Mouse (Mus musculus) adrenal gland, adult 8-10 months (tissue): ENCODE measurements at regions not wholly inside any gene's neighbourhood (a gene's known extent, or its start where the extent isn't known, plus 50 kb on each side); places are given as distances from the start of the nearest gene placed in this dataset.
A peak's percentile ranks its signal among the peaks of the same experiment; 100 is the strongest.
"Not testable (repeated sequence)": the region's sequence is repeated elsewhere in the genome, so short reads cannot be mapped to it uniquely, and the experiment has no call there.

Experiments
- DNase-seq: peaks from one replicate; pipeline ENCODE4 v3.0.0; 2022

DNA sequence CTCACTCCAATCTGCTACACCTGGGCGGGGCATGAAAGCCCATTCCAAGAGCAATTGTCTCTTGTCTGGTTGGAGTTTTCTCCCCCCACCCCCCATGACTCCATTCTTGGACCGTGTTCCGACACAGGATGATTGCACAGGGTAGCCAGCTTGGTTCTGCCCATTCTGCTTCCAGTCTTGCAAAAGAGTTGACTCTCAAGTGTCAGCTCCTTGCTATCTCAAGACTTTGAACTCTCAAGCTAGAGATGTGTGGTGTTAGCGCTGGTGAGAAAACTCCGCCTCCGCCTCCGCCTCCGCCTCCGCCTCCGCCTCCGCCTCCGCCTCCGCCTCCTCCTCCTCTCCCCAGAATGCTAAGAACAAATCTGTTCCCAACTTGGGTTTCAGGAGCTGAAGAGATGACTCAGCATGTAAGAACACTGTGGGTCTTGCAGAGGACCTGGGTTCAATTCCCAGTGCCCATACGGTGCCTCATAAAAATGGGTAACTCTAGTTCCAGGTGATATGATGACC is 135.1 kb downstream of the Bcat1 start:
- no peak for DNase-seq

- no peak for DNase-seq
These were observed 137.3 kb downstream of the Bcat1 start for GRCm38 (mm10) chr6:144938613-144939236.

GRCm38 (mm10) chr6:144937211-144937610 is 138.8 kb downstream of the Bcat1 start:
- no peak for DNase-seq

GRCm38 (mm10) chr6:144933722-144934235 is 142.2 kb downstream of the Bcat1 start:
- DNase-seq: peak; percentile 1

DNA sequence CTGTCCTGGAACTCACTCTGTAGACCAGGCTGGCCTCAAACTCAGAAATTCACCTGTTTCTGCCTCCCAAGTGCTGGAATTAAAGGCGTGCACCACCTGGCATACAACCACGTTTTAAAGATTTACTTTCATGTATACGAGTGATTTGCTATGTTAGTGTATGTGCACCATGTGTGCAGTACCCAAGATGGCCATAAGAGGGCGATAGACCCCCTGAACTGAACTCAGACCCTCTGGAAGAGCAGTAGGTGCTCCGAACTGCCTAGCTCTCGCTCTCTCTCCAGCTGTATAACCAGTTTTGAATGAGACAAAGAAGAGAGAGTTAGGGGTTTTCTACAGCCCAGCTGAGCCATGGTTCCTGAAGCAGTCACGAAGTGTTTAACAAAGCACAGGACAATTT is 143.6 kb downstream of the Bcat1 start:
- no peak for DNase-seq

DNA sequence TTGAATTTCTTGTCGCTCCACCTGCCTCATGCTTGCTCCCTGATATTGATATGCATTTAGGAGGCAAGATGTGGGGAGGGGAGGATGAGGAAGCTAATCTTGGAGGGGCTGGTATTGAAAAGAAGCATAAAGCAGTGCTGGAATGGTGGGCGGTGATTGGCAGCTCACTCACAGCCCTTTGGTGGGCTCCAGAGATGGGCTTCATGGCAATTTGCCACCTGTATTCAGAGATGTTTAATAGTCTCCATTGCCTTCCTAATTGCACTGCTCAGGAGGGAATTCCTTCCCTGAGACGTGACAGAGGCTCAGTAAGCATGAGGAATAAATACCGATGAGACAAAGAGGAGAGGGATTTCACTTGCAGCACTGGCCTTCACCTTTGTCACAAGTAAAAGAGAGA is 146.0 kb downstream of the Bcat1 start:
- no peak for DNase-seq

- no peak for DNase-seq
These were observed 146.6 kb downstream of the Bcat1 start for GRCm38 (mm10) chr6:144929262-144929855.

- no peak for DNase-seq
These were observed 145.8 kb upstream of the Sox5 start for GRCm38 (mm10) chr6:144927599-144927998.

DNA sequence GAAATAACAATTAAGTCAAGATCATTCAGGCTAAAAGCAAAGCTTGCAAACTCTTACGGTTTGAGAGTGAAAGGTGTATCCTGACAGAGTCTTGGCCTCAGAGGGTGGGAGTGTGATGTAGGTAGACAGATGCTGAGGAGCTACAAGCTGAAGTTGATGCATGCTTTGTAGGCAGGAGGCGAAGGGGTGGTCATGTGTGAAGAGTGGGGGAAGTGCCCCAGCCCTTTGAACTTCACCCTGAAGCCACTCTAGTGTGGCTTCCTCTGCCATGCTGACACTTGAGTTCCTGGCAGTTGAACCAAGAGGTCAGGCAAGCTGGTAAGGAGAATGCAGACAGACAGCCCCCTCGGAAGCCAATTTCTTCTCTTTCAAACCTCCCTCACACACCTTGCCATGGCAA is 141.0 kb upstream of the Sox5 start:
- DNase-seq: no peak

- DNase-seq: no peak
These were observed 138.0 kb upstream of the Sox5 start for GRCm38 (mm10) chr6:144919750-144920149.

- DNase-seq: no peak
These were observed 135.4 kb upstream of the Sox5 start for GRCm38 (mm10) chr6:144917128-144917527.

- no peak for DNase-seq
These were observed 130.0 kb upstream of the Sox5 start for GRCm38 (mm10) chr6:144911781-144912180.

DNA sequence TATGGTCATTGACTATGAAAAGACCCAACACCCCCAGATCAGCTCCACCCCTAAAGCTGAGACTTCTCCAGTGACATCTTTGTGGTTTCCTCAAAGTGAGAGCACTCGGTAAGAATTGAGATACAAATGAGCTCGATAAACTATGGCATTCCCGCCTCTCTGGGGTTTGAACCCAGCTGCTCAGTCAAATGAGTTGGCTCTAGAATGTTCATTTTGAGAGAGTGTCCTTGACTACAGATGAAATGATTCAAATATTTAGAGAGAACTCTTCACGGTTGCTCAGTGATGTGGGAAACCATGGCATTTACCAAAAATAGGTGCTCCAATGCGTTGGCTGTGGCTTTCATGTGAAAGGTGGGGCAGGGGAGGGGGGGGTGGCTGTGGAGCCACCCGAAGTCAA is 128.6 kb upstream of the Sox5 start:
- no peak for DNase-seq

- DNase-seq: no peak
These were observed 126.9 kb upstream of the Sox5 start for GRCm38 (mm10) chr6:144908646-144909045.

DNA sequence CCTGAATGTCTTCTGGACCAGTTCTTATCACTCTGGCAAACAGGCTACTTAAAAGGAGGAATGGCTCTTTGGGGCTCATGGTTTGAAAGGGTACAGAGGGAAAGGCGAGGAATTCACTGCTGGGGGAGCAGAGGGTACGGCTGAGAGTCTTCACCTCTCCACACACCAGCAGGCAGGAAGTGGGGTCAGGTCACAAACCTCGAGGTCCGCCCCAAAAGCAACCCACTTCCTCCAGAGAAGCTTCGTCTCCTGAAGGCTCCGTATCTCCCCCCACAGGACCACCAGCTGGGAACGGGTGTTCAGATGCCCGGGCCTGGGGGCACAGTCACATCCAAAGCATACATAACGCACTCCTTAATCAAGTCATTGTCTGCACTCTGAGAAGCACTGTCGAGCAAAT is 121.4 kb upstream of the Sox5 start:
- no peak for DNase-seq

GRCm38 (mm10) chr6:144902267-144902995 is 120.7 kb upstream of the Sox5 start:
- no peak for DNase-seq

GRCm38 (mm10) chr6:144901825-144902224 is 120.0 kb upstream of the Sox5 start:
- no peak for DNase-seq

DNA sequence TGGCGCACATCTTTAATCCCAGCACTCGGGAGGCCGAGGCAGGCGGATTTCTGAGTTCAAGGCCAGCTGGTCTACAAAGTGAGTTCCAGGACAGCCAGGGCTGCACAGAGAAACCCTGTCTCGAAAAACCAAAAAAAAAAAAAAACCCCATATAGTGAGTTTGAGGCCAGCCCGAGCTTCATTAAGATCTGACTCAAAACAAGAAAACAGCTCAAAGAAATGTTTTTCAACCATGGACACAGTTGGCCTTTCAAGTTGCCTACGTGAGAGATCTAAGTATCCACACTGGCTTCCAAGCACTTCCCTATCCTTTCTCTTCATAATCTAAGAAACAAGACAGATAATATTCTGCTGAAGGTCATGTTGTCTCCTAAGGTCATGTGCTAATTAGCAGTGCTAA is 119.1 kb upstream of the Sox5 start:
- not testable (repeated sequence) for DNase-seq

GRCm38 (mm10) chr6:144897526-144897925 is 115.7 kb upstream of the Sox5 start:
- no peak for DNase-seq

- no peak for DNase-seq
These were observed 109.1 kb upstream of the Sox5 start for GRCm38 (mm10) chr6:144890914-144891313.

DNA sequence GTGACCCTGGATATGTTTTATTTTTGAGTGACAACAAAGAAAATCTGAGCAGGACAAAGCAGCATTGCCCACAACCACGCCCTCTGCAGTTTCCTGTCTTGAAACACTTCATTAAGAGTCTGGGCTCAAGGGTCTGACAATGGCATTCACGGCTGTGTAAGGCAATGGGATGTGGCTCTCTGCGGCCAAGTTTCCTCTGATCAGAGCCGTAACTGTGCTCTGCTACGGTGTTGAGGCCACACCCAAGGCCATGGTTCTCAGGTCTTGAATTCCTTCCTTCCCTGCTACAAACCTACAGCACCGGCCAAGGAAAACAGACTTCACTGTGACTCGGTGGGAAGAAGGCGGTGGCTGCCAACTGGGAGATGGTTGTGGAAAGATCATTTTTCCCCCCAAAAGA is 108.4 kb upstream of the Sox5 start:
- no peak for DNase-seq

DNA sequence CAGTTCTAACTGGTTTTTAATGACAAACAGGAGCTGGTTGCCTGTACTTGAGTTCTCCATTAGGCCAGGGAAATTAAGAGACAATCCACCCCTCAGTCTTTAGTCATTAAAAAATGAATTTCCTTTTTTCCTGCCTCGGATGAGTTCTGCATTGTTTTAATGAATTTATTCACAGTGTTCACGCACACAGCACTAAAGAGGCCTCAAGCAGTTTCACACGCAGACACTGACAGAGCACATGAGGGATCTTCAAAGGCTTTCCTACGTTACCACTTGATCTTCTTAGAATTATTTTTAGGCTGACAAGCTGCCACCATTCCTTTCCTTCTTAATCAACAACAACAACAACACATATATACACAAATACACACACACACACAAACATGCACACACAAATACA is 101.3 kb upstream of the Sox5 start:
- DNase-seq: no peak

- no peak for DNase-seq
These were observed 98.3 kb upstream of the Sox5 start for GRCm38 (mm10) chr6:144880098-144880497.

- DNase-seq: no peak
These were observed 95.0 kb upstream of the Sox5 start for GRCm38 (mm10) chr6:144876758-144877157.
